Mouse (Mus musculus): ENCODE results near the gene Cavin1.

Cavin1 gene

DNA sequence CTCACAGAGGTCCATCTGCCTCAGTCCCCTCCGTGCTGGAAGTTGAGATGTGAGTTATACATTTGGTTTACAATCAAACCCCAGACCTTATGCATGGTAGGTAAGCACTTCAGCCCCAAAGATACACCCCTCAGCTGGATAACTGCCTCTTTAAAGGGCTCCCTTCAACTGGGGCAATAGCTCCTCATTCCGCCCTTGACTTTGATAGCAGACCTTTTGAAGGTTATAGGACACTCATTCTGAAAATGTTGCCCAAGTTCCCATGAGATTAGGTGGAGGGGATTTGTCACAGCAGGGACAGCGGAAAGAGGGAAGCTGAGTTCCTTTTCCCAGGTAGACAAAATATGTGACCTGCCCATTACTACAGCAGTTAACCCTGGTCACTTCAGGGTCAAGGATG is 10.5 kb upstream of the Cavin1 start:
- WGBS = 84% methylated on average over 3 of the region's 3 CpGs

DNA sequence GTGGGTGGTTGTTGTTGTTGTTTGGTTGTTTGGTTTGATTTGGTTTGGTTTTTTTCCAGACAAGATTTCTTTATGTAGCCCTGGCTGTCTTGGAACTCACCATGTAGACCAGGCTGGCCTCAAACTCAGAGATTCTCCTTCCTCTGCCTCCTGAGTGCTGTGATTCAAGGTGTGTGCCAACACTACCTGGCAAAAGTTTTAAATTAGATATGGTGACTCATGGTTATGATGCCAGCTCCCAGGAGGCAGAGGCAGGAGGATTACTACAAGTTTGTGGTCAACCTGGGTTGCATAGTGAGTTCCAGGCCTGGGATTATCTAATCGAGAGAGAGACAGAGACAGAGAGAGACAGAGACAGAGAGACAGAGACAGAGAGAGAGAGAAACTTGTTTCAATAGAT is 9.8 kb upstream of the Cavin1 start:
- WGBS = 75% methylated on average over 1 of the region's 1 CpGs

DNA sequence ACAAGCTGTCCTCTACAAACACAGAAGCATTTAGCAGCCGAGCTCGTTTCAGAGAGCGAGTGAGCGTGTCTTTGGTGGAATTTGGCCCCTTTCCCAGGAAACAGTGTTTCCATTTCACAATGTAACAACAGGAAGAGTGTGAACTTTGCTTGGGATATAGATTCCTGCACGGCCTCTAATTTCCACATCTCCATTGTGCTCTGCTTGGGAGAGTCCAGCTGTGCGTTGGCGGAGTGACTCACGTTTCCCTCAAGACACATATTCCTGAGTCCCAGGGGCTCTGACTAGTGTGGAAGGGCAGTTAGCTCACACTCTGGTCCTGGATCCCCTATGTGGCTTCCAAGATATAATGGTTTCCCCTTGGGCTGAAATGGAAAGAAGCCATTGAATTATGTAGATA is 9.2 kb upstream of the Cavin1 start:
- 17% methylated on average over 8 of the region's 8 CpGs for WGBS

DNA sequence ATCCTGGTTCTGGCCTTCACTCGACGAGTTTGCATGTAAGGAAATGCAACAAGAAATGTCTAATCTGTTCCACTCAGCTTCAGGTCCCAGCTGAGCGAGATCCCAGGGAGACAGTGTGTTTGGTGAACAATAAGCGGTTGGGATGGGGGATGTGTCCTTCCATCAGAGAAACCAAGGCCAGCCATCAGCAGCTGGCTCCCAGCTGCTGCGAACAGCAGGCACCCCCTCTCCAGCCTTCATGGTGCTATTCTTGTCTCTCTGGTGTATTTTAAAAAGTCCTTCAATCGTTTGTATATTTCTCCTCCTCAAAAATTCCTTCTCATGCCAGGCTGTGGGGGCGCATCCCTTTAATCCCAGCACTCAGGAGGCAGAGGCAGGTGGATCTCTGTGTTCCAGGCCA is 4.6 kb upstream of the Cavin1 start:
- 70% methylated on average over 7 of the region's 7 CpGs for WGBS

- WGBS = 76% methylated on average over 14 of the region's 14 CpGs
Observed at GRCm38 (mm10) chr11:100974381-100974970, 3.8 kb upstream of the Cavin1 start.

GRCm38 (mm10) chr11:100973245-100973644 is 2.6 kb upstream of the Cavin1 start:
- WGBS = 95% methylated on average over 7 of the region's 7 CpGs

DNA sequence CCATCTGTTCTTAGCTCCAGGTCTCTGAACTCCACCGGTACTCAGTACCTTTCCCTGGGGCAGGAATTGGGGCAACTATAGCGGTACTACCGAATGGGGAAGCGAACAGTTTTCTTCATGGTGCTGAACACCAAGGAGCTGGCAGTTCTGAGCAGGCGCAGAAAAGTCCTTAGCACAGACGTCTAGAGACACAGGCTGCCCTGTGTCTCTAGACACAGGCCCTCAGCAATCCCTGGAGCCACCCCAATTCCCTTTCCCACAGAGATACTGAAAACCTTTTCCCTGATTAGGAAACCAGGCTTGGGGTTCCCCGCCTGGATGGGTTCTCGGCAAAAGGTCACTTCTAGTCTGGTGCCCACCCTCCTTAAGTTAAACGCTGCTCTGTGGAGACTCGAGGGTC is 768 bp upstream of the Cavin1 start:
- WGBS = 84% methylated on average over 10 of the region's 10 CpGs

- WGBS = under 1% methylated on average over 65 of the region's 65 CpGs
Observed at GRCm38 (mm10) chr11:100969744-100970556, 737 bp downstream of the Cavin1 start.

- WGBS = 15% methylated on average over 35 of the region's 35 CpGs
Observed at GRCm38 (mm10) chr11:100969189-100969743, 1.4 kb downstream of the Cavin1 start.

- 84% methylated on average over 5 of the region's 5 CpGs for WGBS
Observed at GRCm38 (mm10) chr11:100968501-100968900, 2.2 kb downstream of the Cavin1 start.

- WGBS = 89% methylated on average over 5 of the region's 5 CpGs
Observed at GRCm38 (mm10) chr11:100967881-100968420, 2.7 kb downstream of the Cavin1 start.

- 45% methylated on average over 5 of the region's 5 CpGs for WGBS
Observed at GRCm38 (mm10) chr11:100967376-100967775, 3.3 kb downstream of the Cavin1 start.

GRCm38 (mm10) chr11:100965760-100966159 is 4.9 kb downstream of the Cavin1 start:
- 65% methylated on average over 6 of the region's 6 CpGs for WGBS

DNA sequence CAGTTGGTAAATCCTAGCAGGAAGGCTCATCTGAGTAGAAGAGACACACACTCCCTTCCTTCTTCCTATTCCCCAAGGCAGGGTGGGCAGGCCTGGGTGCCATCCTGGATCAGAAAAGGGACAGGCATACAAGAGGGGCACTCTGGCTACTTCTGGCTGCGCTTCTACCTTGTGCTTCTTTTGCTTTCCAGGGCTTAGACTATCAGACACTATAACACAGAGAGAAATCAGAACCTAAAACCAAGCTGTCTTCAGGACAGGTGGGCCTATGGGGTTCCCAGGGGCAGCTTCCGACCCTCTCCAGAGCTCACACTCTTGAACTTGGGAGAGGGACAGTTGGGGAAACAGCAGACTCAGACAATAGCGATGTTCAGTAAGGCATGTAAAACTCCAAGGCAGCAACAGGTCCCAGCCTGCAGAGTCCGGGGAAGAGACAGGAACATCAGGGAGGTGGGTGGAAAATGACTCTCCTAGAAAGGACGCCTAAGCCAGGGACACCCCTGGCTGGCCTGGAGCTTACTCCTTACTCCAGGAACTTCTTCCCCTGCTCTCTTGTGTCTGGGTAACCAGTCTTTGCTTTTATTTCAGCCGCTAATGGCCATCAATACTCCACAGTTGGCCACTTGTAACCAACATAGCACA is 5.7 kb downstream of the Cavin1 start:
- WGBS = 79% methylated on average over 6 of the region's 6 CpGs

DNA sequence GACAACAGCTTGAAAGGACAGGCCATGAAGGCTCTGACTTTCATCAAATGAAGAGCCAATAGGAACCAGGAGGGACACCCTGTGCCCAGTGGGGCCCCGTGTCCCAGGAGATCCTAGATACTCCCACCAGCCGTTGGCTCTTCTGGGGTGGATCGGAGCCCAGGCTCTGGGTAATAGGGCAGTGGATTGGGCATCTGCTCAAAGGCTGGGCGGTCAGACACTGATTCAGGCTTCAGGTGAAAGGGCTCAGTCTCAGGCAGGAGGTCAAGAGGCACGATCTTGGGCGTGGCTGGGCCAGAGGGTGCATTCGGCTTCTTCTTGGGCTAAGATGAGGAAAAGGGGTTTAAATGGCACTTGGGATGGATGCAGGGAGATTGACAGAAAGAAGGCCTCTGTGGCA is 6.5 kb downstream of the Cavin1 start:
- WGBS = 81% methylated on average over 7 of the region's 7 CpGs

DNA sequence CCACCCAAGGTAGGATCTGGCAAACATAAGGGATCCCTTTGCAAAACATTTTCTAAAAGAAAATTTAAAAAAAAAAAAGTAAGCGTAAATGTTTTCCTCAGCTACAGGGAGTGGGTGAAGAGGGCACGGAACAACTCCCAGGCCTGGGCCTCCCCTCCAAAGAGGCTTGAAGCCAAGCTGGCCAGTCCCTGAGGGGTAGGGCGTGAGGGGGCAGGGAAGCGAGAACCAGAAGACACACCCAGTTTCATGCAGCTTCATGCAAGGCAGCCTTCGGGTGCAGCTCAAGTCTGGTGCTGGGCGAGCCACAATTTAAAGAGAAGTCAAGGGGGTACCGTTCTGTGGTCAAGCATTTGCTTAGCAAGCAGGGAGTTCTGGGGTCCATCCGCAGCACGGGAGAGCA is 7.0 kb downstream of the Cavin1 start:
- 85% methylated on average over 9 of the region's 9 CpGs for WGBS

- 65% methylated on average over 9 of the region's 9 CpGs for WGBS
Observed at GRCm38 (mm10) chr11:100962371-100962911, 8.2 kb downstream of the Cavin1 start.

GRCm38 (mm10) chr11:100960540-100960939 is 10.1 kb downstream of the Cavin1 start:
- 24% methylated on average over 6 of the region's 6 CpGs for WGBS

DNA sequence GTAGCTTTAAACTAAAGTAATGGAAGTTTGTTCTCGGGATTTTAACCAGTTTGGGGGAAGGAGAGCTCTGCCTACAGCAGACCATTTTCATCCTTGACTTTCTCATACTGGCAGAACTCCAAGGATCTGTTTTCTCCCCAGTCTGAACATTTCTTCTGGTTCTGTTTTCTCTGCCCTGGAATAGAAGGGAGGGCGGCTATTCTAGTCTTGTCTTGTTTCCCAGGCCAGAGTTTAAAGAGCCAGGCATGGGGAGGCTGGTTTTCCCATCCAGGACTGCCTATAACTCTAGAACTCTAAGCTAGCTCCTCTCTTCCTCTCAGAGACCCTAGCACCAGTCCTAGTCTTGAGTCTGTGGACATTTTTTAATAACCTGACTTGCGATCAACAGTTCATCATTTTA is 10.9 kb downstream of the Cavin1 start:
- WGBS = 30% methylated on average over 3 of the region's 3 CpGs

DNA sequence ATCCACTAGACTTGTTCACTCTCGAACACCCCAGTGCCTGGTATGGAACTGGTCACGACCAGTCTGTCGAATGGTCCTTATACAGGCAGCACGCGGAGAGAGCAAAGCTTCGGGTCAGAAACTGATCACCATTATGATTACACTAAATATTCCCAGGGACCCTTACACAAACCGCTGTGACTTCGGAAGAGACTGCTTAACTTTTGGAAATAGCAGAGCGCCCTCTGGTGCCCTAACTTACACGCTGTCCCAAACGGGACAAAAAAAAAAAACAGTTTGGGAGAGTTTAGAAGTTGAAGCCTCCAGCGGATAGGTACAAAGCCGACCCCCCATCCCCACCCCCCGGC is 11.2 kb downstream of the Cavin1 start:
- WGBS = 6% methylated on average over 14 of the region's 14 CpGs

GRCm38 (mm10) chr11:100958613-100959463 is 11.8 kb downstream of the Cavin1 start:
- WGBS = 26% methylated on average over 76 of the region's 76 CpGs
